Mouse (Mus musculus) limb, embryonic 14.5 days (tissue): ENCODE measurements around the gene D5Ertd579e. TPM values are rescaled to one million over a fixed set of nuclear protein-coding genes. Genes with fewer than 3 reads are reported as not detected.
"Not testable (repeated sequence)": the region's sequence is repeated elsewhere in the genome, so short reads cannot be mapped to it uniquely, and the experiment has no call there.

ENCODE experiments used
- ATAC-seq: fragments of 200-750 bp; cut with Nextera tagmentation; 2 replicates; pipeline ENCODE4 v1.8.0; 2017; ENCODE audit warnings: low read depth, moderate number of reproducible peaks, moderate TSS enrichment; ENCODE audit not compliant: low FRiP score
- DNase-seq: peaks from one replicate; pipeline ENCODE4 v3.0.0-alpha.2; 2015; ENCODE audit warnings: low spot score
- H3K27ac ChIP-seq: fragments of 300-500 bp; sonication (generic); replicated peaks from 2 replicates; pipeline ENCODE4 v1.5.1; 2014; ENCODE audit warnings: low read depth, mild to moderate bottlenecking, low read length, moderate library complexity, mixed read lengths
- H3K27me3 ChIP-seq: fragments of 300-500 bp; sonication (generic); 2 replicates; pipeline ENCODE4 v1.6.1; 2014; ENCODE audit warnings: low read length, mixed read lengths; ENCODE audit not compliant: control insufficient read depth, insufficient read depth
- H3K36me3 ChIP-seq: fragments of 300-500 bp; sonication (generic); 2 replicates; pipeline ENCODE4 v1.6.1; 2014; ENCODE audit warnings: mild to moderate bottlenecking, low read length, moderate library complexity, mixed read lengths; ENCODE audit not compliant: control insufficient read depth, insufficient read depth
- H3K4me1 ChIP-seq: fragments of 300-500 bp; sonication (generic); 2 replicates; pipeline ENCODE4 v1.6.1; 2014; ENCODE audit warnings: antibody characterized with exemption, low read length, mixed read lengths; ENCODE audit not compliant: control insufficient read depth, insufficient read depth
- H3K4me2 ChIP-seq: fragments of 300-500 bp; sonication (generic); replicated peaks from 2 replicates; pipeline ENCODE4 v1.6.1; 2014; ENCODE audit warnings: low read depth, mild to moderate bottlenecking, low read length, moderate library complexity; ENCODE audit not compliant: severe bottlenecking
- H3K4me3 ChIP-seq: fragments of 300-500 bp; sonication (generic); replicated peaks from 2 replicates; pipeline ENCODE4 v1.5.1; 2014; ENCODE audit warnings: low read length
- H3K9ac ChIP-seq: fragments of 300-500 bp; sonication (generic); 2 replicates; pipeline ENCODE4 v1.6.1; 2014; ENCODE audit warnings: mild to moderate bottlenecking, low read depth, low read length, moderate library complexity; ENCODE audit not compliant: severe bottlenecking
- H3K9me3 ChIP-seq: fragments of 300-500 bp; sonication (generic); 2 replicates; pipeline ENCODE4 v1.6.1; 2016; ENCODE audit warnings: low read length; ENCODE audit not compliant: control insufficient read depth
- POLR2A ChIP-seq: fragments of 200-500 bp; IDR thresholded peaks from 2 replicates; pipeline ENCODE4 v1.8.0; 2012; ENCODE audit warnings: inconsistent platforms, mild to moderate bottlenecking, moderate library complexity, borderline replicate concordance; ENCODE audit not compliant: insufficient read depth, insufficient read length; ENCODE audit errors: extremely low read depth
- WGBS: fragments of 180-500 bp; shearing (Covaris S2); extraction: QIAGEN DNeasy Blood & Tissue Kit; methylation state at CpG from one replicate; pipeline ENCODE4 v1.1.7; 2014; 5-methylcytosine and 5-hydroxymethylcytosine counted together
- polyA plus RNA-seq, 2 experiments: library from polyadenylated mRNA; depleted of rRNA in 1 of 2; stranded (reverse) in 1 of 2; unstranded in 1 of 2; fragments of >200 nt; fragmentation: Nextera tagmentation in 1 of 2; extraction: Ambion mirVana in 1 of 2; gene quantifications; 2 replicates each; pipeline versions ENCODE4 v1.2.1 to v1.2.3; 2012 to 2014

The D5Ertd579e gene
- polyA plus RNA-seq, 2 experiments: 20.8 to 21.6 TPM

DNA sequence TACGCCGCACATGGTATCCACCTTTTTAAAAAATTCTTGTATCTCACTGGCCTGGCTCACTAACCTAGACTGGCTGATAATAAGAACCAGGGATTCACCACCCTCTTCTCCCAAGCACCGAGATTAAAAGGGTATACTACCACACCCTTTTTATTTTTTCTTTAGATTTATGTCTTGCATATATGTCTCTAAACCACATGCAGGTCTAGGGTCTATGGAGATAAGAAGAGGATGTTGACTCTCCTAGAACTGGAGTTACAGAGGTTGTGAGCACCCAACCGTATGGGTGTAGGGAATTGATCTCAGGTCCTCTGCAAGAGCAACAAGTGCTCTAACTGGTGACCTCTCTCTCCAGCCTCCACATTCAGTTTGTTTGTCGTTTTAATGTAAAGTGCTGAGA lies 17.9 kb downstream of the D5Ertd579e start:
- no peak for TF ChIP-seq POLR2A
- ATAC-seq (no peak), DNase-seq (no peak)
- Histone ChIP-seq H3K27ac (no peak overlapping the region), H3K4me3 (no peak overlapping the region), H3K27me3 (no peaks in the 10 kb centered on the region), H3K9ac (no peak overlapping the region), H3K36me3 (no peaks in the 10 kb centered on the region), H3K9me3 (no peaks in the 10 kb centered on the region), H3K4me1 (peaks cover 10% of the 10 kb centered on the region; the same call in 1 of the 2 replicates), H3K4me2 (no peak overlapping the region)
- WGBS: 87% methylated on average over 5 of the region's 5 CpGs

DNA sequence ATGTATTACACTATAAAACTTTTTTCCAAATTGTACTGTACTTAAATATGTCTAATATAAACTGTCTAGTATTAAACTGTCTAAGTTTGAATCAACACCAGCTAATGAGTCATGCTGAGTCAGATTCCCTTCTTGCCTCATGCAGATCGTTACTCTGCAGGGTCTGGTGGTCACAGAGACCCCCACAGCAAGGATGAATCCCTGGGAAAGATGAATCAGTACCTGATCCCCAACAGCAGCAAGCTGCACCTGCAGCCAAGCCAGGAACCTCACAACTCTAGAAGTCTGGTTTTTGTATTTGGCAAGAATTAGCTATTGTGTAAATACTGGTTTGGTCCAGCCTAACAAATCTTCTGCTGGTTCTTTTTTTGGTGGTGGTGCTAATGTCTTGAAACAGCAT lies 20.4 kb downstream of the D5Ertd579e start:
- ATAC-seq (no peak), DNase-seq (no peak)
- no peak overlapping the region for H3K27ac ChIP-seq
- no peaks in the 10 kb centered on the region for H3K9me3 ChIP-seq
- peaks cover 9% of the 10 kb centered on the region for H3K36me3 ChIP-seq
- no peak overlapping the region for H3K9ac ChIP-seq
- no peak overlapping the region for H3K4me2 ChIP-seq
- H3K4me3 ChIP-seq: no peak overlapping the region
- TF ChIP-seq POLR2A: no peak
- peaks cover 10% of the 10 kb centered on the region; the same call in 1 of the 2 replicates for H3K4me1 ChIP-seq
- H3K27me3 ChIP-seq: no peaks in the 10 kb centered on the region
- WGBS: 36% methylated on average over 1 of the region's 1 CpGs

DNA sequence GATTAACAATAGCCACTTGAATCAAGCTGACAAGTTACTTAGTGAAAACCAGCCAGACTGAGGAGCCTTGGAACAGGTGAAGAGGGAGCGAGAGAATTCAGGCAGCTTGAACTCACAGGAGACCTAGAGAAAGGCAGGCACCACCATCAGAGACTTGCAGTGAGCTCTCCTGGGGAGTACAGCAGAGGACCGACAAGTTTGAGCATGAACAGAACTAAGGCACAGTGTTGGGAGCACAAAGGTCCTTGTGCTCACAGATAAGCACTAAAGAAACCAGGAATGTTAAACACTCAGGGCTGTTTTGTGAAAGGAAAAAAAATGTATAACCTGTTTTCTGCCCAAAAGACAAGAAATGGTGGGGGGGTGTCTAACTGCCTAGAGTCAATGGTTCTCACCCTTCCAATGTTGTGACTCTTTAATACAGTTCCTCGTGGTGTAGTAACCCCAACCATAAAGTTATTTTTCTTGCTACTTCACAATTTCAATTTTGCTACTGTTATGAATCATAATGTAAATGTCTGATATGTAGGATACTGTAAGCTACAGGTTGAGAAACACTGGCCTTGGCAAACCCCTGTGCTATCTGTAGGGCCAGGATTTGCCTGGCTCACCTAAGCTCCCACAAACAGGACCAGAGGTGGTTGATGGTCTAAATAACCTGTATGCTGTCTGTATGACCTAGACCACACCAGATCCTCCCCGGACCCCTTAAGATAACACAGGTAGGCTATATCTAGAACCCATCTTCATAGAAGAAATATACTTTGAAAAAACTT lies 21.0 kb downstream of the D5Ertd579e start:
- H3K27ac ChIP-seq: no peak overlapping the region
- H3K4me2 ChIP-seq: no peak overlapping the region
- 75% methylated on average over 4 of the region's 4 CpGs for WGBS
- H3K4me1 ChIP-seq: peaks cover 10% of the 10 kb centered on the region; the same call in 1 of the 2 replicates
- DNase-seq (no peak), ATAC-seq (no peak)
- H3K36me3 ChIP-seq: peaks cover 13% of the 10 kb centered on the region
- no peak overlapping the region for H3K4me3 ChIP-seq
- H3K27me3 ChIP-seq: no peaks in the 10 kb centered on the region
- TF ChIP-seq POLR2A: no peak
- no peaks in the 10 kb centered on the region for H3K9me3 ChIP-seq
- no peak overlapping the region for H3K9ac ChIP-seq

DNA sequence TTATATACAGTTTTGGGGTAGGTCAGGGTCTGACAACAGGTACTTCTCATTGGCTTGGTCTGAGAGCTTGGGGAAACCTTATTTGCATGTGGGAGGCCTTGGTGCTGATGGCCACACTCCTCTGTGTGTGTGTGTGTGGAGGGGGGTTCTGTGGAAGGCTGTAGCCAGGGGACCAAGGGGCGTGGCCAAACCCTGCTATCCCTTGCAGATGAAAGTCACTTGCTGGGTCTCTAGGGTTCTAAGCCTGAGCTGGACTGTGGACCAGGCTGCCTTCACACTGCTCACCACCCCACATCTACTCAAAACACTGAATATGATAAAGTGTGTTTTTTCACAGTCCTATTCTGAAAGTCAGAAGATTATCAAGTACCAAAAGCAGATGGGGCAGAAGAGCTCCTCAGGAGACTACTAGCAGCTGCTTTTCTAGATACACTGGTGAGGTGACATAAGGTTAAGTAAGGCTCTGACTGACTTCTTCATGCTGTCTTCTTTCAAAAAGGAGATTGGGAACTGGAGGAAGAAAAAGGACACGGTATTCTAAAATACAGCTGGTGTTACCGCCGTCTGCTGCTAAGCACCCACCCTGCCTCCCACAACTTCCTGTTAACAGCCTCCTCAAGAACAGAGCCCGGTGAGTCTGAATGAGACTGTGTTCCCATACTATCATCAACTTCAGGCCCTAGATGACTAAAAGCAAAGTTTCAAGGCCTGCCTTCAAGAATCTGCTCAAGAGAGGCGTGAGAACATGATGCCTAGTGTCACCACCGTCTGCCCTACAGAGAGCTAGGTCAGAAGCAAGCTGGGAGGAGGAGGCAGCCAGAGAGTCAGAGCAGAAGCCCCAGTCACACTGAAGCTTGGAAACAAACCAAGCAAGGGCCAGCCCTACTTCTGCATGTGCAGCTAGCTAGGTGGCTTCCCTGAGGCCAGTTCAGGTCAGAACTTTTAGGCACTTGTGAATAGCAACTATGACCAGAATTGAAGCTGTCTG lies 26.5 kb downstream of the D5Ertd579e start:
- 90% methylated on average over 7 of the region's 7 CpGs for WGBS
- H3K9me3 ChIP-seq: no peaks in the 10 kb centered on the region
- no peak for DNase-seq
- peaks cover 44% of the 10 kb centered on the region for H3K36me3 ChIP-seq
- H3K27me3 ChIP-seq: no peaks in the 10 kb centered on the region
- no peak overlapping the region for H3K4me3 ChIP-seq
- no peak for ATAC-seq
- no peak overlapping the region for H3K4me2 ChIP-seq
- H3K9ac ChIP-seq: no peak overlapping the region
- no peak for TF ChIP-seq POLR2A
- H3K4me1 ChIP-seq: no peaks in the 10 kb centered on the region
- no peak overlapping the region for H3K27ac ChIP-seq

DNA sequence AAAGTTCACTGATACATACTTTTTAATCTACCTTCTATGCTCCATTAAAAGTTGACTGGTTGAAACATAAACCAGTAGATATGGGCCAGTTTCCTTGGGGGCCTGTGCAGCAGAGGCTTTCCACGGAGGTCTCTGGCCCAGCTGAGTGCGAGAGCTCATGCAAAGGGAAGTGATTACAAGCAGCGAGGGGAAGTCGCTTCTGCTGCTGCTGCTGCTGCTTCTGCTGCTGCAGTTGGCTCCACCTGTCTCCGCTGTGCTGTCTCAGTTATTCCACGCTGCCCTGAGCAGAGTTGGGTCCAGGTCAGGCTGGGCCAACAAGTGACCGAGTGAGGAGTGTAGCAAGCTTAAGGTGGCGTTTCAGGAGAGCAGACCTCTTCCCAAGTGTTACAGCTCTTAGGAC lies 27.3 kb downstream of the D5Ertd579e start:
- no peaks in the 10 kb centered on the region for H3K27me3 ChIP-seq
- H3K4me2 ChIP-seq: no peak overlapping the region
- ATAC-seq (no peak), DNase-seq (no peak)
- no peaks in the 10 kb centered on the region for H3K9me3 ChIP-seq
- no peak for TF ChIP-seq POLR2A
- H3K36me3 ChIP-seq: peaks cover 47% of the 10 kb centered on the region
- no peak overlapping the region for H3K4me3 ChIP-seq
- no peak overlapping the region for H3K9ac ChIP-seq
- H3K27ac ChIP-seq: no peak overlapping the region
- H3K4me1 ChIP-seq: no peaks in the 10 kb centered on the region
- 81% methylated on average over 8 of the region's 8 CpGs for WGBS

DNA sequence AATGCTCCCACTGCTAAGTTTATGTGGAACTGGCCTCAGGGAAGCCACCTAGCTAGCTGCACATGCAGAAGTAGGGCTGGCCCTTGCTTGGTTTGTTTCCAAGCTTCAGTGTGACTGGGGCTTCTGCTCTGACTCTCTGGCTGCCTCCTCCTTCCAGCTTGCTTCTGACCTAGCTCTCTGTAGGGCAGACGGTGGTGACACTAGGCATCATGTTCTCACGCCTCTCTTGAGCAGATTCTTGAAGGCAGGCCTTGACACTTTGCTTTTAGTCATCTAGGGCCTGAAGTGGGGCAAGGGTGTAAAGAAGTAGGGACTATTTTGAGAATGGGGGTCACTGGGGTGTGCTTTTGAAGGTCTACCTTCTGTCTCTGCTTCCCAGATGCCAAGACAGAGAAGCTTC lies 27.8 kb downstream of the D5Ertd579e start:
- not testable (repeated sequence) for H3K27ac ChIP-seq, H3K4me2 ChIP-seq, H3K27me3 ChIP-seq, DNase-seq, H3K4me3 ChIP-seq, H3K9ac ChIP-seq, ATAC-seq, H3K4me1 ChIP-seq, H3K9me3 ChIP-seq
- WGBS: 62% methylated on average over 2 of the region's 2 CpGs
- H3K36me3 ChIP-seq: peaks cover 47% of the 10 kb centered on the region
